Mouse (Mus musculus) hindbrain, postnatal 0 days (tissue): ENCODE measurements around the gene Kcnh1. TPM values are rescaled to one million over a fixed set of nuclear protein-coding genes. Genes with fewer than 3 reads are reported as not detected.

Source experiments
- ATAC-seq: fragments of 200-750 bp; cut with Nextera tagmentation; 2 replicates; pipeline ENCODE4 v1.8.0; 2017; ENCODE audit warnings: mild to moderate bottlenecking, moderate TSS enrichment, moderate library complexity
- DNase-seq: peaks from one replicate; pipeline ENCODE4 v3.0.0-alpha.2; 2015; ENCODE audit warnings: low spot score
- H3K27ac ChIP-seq: fragments of 300-500 bp; sonication (generic); 2 replicates; pipeline ENCODE4 v1.5.1; 2014; ENCODE audit warnings: mild to moderate bottlenecking
- H3K27me3 ChIP-seq: fragments of 300-500 bp; sonication (generic); 2 replicates; pipeline ENCODE4 v1.6.1; 2014; ENCODE audit warnings: low read length, mixed read lengths; ENCODE audit not compliant: insufficient read depth
- H3K36me3 ChIP-seq: fragments of 300-500 bp; sonication (generic); 2 replicates; pipeline ENCODE4 v1.6.1; 2014; ENCODE audit warnings: low read length, mixed read lengths; ENCODE audit not compliant: insufficient read depth
- H3K4me1 ChIP-seq: fragments of 300-500 bp; sonication (generic); 2 replicates; pipeline ENCODE4 v1.6.1; 2014; ENCODE audit warnings: antibody characterized with exemption, low read length, mixed read lengths; ENCODE audit not compliant: insufficient read depth
- H3K4me2 ChIP-seq: fragments of 300-500 bp; sonication (generic); 2 replicates; pipeline ENCODE4 v1.6.1; 2014; ENCODE audit warnings: low read depth, mild to moderate bottlenecking, low read length, moderate library complexity, mixed read lengths
- H3K4me3 ChIP-seq: fragments of 300-500 bp; sonication (generic); 2 replicates; pipeline ENCODE4 v1.5.1; 2014; ENCODE audit warnings: low read length
- H3K9ac ChIP-seq: fragments of 300-500 bp; sonication (generic); replicated peaks from 2 replicates; pipeline ENCODE4 v1.6.1; 2014; ENCODE audit warnings: mild to moderate bottlenecking, low read length, moderate library complexity, mixed read lengths
- H3K9me3 ChIP-seq: fragments of 300-500 bp; sonication (generic); 2 replicates; pipeline ENCODE4 v1.6.1; 2016; ENCODE audit warnings: low read length, mixed read lengths
- CTCF ChIP-seq: IDR thresholded peaks from 2 replicates; pipeline ENCODE4 v1.5.1; 2016; ENCODE audit warnings: antibody characterized with exemption, control low read depth, low read depth
- WGBS: fragments of 180-500 bp; shearing (Covaris S2); extraction: QIAGEN DNeasy Blood & Tissue Kit; methylation state at CpG from one replicate; pipeline ENCODE4 v1.1.7; 2014; 5-methylcytosine and 5-hydroxymethylcytosine counted together
- polyA plus RNA-seq: library from polyadenylated mRNA; unstranded; fragments of >200 nt; fragmentation: Nextera tagmentation; extraction: Ambion mirVana; gene quantifications from 2 replicates; pipeline ENCODE4 v1.2.1, GENCODE M21; 2015
- total RNA-seq: library from RNA; depleted of rRNA; stranded (reverse); fragments of >200 nt; gene quantifications from 2 replicates; pipeline ENCODE4 v1.2.3, GENCODE M21; 2014

Kcnh1 gene
- total and polyA plus RNA-seq, 2 experiments from 2014 or later: 2.9 to 7.0 TPM

DNA sequence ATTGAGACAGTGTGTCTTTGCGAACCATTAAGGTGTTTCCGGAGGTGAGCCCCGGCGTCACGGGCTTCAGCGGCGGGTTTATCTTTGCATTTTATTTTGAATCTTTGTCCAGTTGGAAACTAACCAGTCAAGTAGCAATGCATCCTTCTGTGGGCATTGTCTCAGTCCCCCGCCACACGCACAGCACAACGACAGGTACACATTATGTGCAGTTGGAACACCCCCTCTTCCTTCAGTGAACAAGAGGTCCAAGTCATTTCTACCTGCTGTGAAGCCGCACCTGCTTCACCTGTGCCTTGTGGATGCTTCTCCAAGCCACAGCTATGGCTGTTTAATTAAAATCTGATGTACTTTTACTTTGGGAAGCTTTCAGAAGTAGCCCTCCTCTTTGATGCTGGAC lies 803 bp upstream of the Kcnh1 start:
- no peak overlapping the region for H3K4me3 ChIP-seq
- no peaks in the 10 kb centered on the region for H3K27me3 ChIP-seq
- no peak for ATAC-seq
- no peak overlapping the region for H3K9ac ChIP-seq
- no peaks in the 10 kb centered on the region for H3K36me3 ChIP-seq
- H3K9me3 ChIP-seq: no peaks in the 10 kb centered on the region
- H3K27ac ChIP-seq: no peak overlapping the region
- no peak for DNase-seq
- H3K4me1 ChIP-seq: peaks cover 6% of the 10 kb centered on the region; the same call in 1 of the 2 replicates
- H3K4me2 ChIP-seq: no peak overlapping the region; the same call in 1 of the 2 replicates
- 79% methylated on average over 11 of the region's 11 CpGs for WGBS
- TF ChIP-seq CTCF: no peak

DNA sequence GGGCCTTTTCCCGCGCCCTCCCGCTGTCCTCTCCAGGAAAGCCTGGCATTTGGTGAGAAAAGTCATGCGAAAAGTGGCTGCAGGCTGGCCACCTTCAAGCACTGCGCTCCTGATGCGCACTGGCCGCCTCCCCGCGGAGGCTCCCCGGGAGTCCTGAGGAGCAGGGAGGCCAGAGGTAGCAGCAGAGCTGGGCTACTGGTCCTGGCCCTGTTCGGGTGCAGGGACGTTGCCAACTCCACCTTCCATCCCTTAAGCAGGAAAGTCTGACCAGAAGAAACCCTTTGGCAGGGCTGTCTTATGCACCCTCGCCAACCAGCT lies 707 bp downstream of the Kcnh1 start:
- no peaks in the 10 kb centered on the region for H3K36me3 ChIP-seq
- peak overlapping the region; percentile 59 for H3K9ac ChIP-seq
- no peak for TF ChIP-seq CTCF
- H3K4me1 ChIP-seq: peaks cover 6% of the 10 kb centered on the region; the same call in 1 of the 2 replicates
- ATAC-seq (peak; percentile 8; the same call in 1 of the 2 replicates), DNase-seq (peak; percentile 5)
- no peaks in the 10 kb centered on the region for H3K27me3 ChIP-seq
- peak overlapping the region; percentile 66 for H3K27ac ChIP-seq
- 4% methylated on average over 13 of the region's 13 CpGs for WGBS
- peak overlapping the region; percentile 59 for H3K4me3 ChIP-seq
- no peaks in the 10 kb centered on the region for H3K9me3 ChIP-seq
- peak overlapping the region; percentile 81 for H3K4me2 ChIP-seq

DNA sequence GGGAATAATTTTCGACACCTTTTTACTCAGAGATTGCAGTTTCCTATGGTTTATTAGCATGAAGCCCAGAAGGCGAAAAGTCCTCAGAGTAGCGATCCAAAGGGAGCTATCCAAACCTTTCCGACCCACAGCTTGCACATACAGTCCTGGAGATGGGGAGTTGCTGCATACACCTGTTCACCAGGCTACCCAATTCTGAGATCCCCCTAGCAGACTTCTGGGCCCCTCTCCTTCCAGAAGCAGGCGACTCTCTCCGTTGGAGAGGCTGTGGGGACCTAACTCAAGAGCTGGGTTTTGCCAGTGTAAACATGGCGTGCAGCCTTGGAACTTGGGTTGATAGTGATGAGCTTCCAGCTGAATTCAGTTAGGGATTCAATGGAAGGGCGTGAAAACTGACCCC lies 1.3 kb downstream of the Kcnh1 start:
- H3K36me3 ChIP-seq: no peaks in the 10 kb centered on the region
- H3K27ac ChIP-seq: no peak overlapping the region
- 61% methylated on average over 8 of the region's 8 CpGs for WGBS
- ATAC-seq (no peak), DNase-seq (no peak)
- H3K27me3 ChIP-seq: no peaks in the 10 kb centered on the region
- H3K9me3 ChIP-seq: no peaks in the 10 kb centered on the region
- no peak for TF ChIP-seq CTCF
- no peak overlapping the region; the same call in 1 of the 2 replicates for H3K9ac ChIP-seq
- peaks cover 6% of the 10 kb centered on the region; the same call in 1 of the 2 replicates for H3K4me1 ChIP-seq
- H3K4me3 ChIP-seq: peak overlapping the region; percentile 59
- peak overlapping the region; percentile 81 for H3K4me2 ChIP-seq

DNA sequence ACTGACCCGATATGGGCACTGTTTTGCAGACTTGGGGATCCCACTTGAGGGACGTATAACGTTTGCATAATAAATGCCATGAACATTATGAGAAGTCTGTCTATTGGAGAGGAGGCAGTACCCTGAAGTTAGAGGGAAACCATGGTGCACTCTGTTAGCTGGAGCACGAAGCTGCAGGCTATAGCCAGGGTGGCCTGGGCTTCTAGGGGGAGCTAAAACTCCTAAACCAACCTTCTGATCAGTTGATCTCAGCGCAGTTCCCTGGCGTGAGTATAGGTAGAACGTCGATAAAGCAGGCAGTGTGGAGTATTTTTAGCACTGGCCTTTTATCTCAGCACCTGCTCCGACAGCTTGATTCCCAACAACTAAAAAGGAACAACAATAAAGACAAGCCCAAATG lies 2.1 kb downstream of the Kcnh1 start:
- no peak overlapping the region for H3K4me3 ChIP-seq
- TF ChIP-seq CTCF: no peak

DNA sequence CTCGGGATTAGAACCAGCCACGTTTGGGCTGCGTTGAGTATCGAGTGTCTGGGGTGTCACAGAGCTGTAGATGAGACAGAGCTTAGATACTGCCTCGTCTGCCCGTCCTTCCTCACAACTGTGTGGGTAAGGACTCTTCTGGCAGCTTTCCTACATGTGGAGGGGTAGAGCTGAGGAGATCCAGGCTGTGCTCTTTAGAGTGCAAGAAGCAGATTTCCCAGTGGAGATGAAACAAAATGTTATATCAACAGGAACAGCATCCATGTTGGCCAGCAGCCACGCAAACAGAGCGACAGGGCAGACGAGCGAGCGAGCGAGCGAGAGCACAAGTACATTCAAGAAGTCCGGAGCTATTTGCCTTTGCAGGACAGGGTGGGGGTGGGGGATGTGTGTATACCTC lies 3.1 kb downstream of the Kcnh1 start:
- no peak overlapping the region for H3K9ac ChIP-seq
- H3K27me3 ChIP-seq: no peaks in the 10 kb centered on the region
- DNase-seq: peak; percentile 47

More for the DNA sequence above, 2.1 kb downstream of the Kcnh1 start:
- no peaks in the 10 kb centered on the region for H3K9me3 ChIP-seq
- H3K27me3 ChIP-seq: no peaks in the 10 kb centered on the region
- no peak overlapping the region for H3K9ac ChIP-seq
- 63% methylated on average over 9 of the region's 9 CpGs for WGBS
- no peaks in the 10 kb centered on the region for H3K36me3 ChIP-seq
- peak overlapping the region; percentile 81 for H3K4me2 ChIP-seq
- DNase-seq (peak; percentile 7), ATAC-seq (no peak)
- H3K4me1 ChIP-seq: peaks cover 6% of the 10 kb centered on the region; the same call in 1 of the 2 replicates
- no peak overlapping the region for H3K27ac ChIP-seq

DNA sequence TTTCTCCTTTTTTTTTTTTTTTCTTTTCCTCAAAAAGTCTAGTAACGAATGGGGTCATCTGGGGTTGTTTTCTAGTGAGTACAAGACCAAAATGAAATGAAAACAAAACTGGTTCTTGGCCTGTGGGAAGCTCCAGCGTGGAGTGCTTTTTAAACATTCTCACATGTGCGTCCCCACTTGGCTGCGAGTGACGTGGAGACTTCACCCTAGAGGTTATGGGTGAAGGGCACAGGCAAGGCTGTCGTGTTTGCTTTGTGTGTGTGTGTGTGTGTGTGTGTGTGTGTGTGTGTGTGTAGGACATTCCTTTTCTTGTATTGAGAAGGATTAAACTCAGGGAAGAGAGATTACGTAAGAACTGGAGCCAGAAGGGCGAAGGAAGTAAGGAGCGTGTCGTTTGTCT lies 6.9 kb downstream of the Kcnh1 start:
- no peak overlapping the region for H3K4me2 ChIP-seq
- DNase-seq: no peak

More for the DNA sequence above, 3.1 kb downstream of the Kcnh1 start:
- Histone ChIP-seq H3K4me3 (no peak overlapping the region), H3K36me3 (no peaks in the 10 kb centered on the region), H3K4me2 (peak overlapping the region; percentile 14; the same call in 1 of the 2 replicates), H3K27ac (no peak overlapping the region), H3K4me1 (peaks cover 6% of the 10 kb centered on the region; the same call in 1 of the 2 replicates), H3K9me3 (no peaks in the 10 kb centered on the region)
- no peak for ATAC-seq
- 71% methylated on average over 14 of the region's 14 CpGs for WGBS
- TF ChIP-seq CTCF: no peak

DNA sequence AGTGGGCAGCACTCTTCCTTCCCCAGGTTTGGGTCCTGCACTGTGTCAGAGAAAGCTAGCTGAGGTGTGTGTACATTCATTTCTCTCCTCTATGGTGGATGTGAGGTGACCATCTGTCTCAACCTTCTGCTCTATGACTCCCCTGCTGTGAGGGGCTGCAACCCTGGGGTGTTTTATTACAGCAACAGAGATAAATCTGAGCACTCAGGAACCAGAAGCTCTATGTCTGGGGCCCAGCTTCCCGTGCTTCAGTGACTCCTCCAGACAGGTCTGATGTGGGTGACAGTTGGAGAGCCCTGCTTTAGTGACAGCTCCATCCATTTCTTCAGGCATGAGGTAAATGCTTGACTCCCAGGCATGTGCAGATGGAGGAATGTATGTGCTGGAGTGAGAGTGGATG lies 12.4 kb downstream of the Kcnh1 start:
- Histone ChIP-seq H3K4me3 (no peak overlapping the region), H3K36me3 (no peaks in the 10 kb centered on the region), H3K9ac (no peak overlapping the region), H3K4me2 (no peak overlapping the region), H3K27me3 (no peaks in the 10 kb centered on the region), H3K27ac (no peak overlapping the region), H3K4me1 (no peaks in the 10 kb centered on the region), H3K9me3 (no peaks in the 10 kb centered on the region)
- 53% methylated on average over 1 of the region's 1 CpGs for WGBS
- DNase-seq (no peak), ATAC-seq (no peak)
- no peak for TF ChIP-seq CTCF

More for the DNA sequence above, 6.9 kb downstream of the Kcnh1 start:
- WGBS: 63% methylated on average over 10 of the region's 10 CpGs
- Histone ChIP-seq H3K36me3 (no peaks in the 10 kb centered on the region), H3K4me3 (no peak overlapping the region), H3K9ac (no peak overlapping the region), H3K4me1 (peaks cover 6% of the 10 kb centered on the region; the same call in 1 of the 2 replicates), H3K9me3 (no peaks in the 10 kb centered on the region), H3K27ac (no peak overlapping the region), H3K27me3 (no peaks in the 10 kb centered on the region)
- no peak for ATAC-seq
- TF ChIP-seq CTCF: no peak
